Mouse (Mus musculus) fibroblast of lung, adult 2 months (primary cell): ENCODE data around the gene Cnr1.

Source experiments
- DNase-seq: peaks from one replicate; pipeline ENCODE4 v3.0.0-alpha.2; 2011; ENCODE audit warnings: low read depth

The Cnr1 gene

DNA sequence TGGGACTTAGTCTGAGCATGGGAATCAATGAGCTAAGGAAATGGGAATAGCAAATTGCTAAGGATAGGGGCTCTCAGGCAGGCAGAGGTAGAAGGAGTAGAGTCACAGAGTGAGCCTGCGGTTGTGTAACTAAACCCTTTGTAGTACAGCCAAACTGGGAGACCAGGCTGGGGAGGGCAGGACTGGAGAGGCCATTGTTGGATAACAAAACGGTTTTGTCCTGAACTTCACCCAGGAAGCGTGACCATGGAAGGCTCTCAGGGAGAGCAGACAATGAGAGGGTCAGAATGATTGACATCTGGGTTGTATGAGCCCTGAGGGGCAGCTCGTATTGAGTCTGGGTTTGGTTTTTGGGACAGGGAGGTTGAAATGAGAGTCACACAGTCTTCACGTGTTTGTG is 17.2 kb downstream of the Cnr1 start:
- no peak for DNase-seq

DNA sequence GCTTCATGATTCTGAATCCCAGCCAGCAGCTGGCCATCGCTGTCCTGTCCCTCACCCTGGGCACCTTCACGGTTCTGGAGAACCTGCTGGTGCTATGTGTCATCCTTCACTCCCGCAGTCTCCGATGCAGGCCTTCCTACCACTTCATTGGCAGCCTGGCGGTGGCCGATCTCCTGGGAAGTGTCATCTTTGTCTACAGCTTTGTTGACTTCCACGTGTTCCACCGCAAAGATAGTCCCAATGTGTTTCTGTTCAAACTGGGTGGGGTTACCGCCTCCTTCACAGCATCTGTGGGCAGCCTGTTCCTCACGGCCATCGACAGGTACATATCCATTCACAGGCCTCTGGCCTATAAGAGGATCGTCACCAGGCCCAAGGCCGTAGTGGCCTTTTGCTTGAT is 19.5 kb downstream of the Cnr1 start:
- DNase-seq: no peak

DNA sequence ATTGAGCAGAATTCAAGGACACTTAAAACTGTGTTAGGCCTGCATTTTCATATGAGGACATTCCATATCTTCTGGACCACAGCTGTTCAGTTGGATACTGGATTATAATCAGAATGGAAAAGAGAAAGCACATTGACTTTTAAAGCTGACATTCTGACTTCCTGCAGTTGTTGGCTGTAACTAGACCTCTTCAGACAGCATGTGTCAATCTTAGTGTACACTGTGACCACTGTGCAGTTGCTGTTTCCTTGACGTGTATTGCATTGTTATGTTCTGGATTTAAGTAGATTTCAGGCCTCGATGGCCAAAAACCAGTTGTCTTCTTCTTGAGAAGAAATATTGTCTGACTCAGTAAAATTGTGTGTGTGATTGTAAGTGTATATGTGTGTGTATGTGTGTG is 21.3 kb downstream of the Cnr1 start:
- DNase-seq: no peak

GRCm38 (mm10) chr4:33947584-33947983 is 23.2 kb downstream of the Cnr1 start:
- no peak for DNase-seq

DNA sequence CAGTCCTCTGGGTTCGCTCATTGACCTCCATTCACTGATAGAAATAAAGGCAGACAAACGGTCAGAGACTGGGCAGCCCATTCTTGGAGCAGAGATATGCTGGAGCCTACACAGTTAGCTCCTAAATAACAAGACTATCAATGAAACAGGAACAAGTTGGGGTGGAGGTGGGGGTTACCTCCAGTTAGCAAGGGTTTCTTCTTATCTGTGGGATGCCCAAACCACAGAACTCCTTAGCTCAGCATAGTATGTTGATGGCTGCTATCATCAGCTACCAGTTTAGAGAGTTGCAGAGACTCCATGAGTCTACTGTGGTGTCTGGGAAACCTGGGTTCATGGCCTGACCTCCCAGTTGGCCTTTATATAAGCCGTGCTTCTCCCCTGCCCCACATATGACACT is 33.0 kb downstream of the Cnr1 start:
- no peak for DNase-seq

DNA sequence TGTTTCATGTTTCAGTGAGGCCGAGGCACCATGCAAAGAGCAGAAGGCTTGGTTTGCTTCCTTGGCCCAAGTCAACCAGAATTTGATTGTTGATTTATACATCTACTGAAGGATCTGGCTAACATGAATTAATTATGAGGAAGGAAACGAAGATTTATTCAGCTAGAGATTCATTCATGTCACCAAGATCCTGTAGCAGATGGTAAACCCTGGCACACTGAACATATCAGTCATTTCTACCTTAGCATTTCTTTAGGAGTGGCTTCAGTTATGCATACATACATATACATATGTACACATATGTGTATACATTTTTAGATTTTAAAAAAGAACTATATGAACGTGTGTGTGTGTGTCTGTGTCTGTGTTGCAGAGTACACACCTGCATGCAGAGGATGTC is 34.1 kb downstream of the Cnr1 start:
- no peak for DNase-seq

- DNase-seq: no peak
These were observed 35.4 kb downstream of the Cnr1 start for GRCm38 (mm10) chr4:33959841-33960240.

DNA sequence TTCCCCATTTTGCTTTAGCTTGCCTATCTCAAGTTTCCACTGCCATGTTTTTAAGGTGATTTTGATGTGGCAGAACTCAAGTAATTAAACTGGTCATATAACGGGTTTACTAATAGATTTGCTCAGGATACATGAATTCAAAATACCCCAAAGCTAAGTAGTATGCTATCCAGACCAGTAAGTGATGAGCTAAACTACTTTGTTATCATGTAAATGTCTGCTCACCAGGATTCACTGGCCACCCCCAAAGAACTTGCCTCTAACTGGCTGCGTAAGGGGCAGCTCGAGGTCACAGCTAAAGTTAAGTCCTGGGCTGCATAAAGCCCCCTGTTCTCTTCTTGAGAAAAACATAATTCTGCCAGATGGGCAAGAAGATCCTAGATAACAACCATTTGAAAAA is 46.3 kb downstream of the Cnr1 start:
- DNase-seq: no peak

- DNase-seq: no peak
These were observed 64.2 kb downstream of the Cnr1 start for GRCm38 (mm10) chr4:33988466-33989089.

GRCm38 (mm10) chr4:33992687-33993086 is 68.3 kb downstream of the Cnr1 start:
- no peak for DNase-seq

GRCm38 (mm10) chr4:33996382-33996781 is 72.0 kb downstream of the Cnr1 start:
- no peak for DNase-seq
